Mouse (Mus musculus): ENCODE data around the gene Cd34. TPM values are rescaled to one million over a fixed set of nuclear protein-coding genes. Genes with fewer than 3 reads are reported as not detected.

Cd34 gene
- total and polyA plus RNA-seq, 3 experiments: 0.14 TPM; not detected in 2

DNA sequence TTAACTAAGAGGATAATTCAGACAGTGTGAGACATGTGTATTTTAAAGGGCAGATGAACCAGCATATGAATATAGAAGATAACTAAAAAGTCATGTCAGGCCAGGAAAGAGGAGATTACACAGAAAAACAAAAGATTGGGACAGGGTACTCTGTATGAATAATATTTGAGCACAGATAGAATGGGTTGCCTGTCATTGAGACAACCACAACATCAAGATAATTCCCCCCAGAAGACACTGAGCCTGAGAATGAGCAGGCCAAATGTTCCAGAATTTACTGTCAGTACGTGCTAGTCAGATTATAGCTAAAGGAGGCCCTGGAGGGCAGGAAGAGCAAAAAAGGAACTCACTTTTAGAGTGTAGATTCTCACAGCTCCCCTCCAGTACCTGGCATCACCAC, 3.3 kb upstream of the Cd34 start:
- peak; percentile 93 for DNase-seq (ENCODE audit: low read depth, low spot score)
- no peaks in the 10 kb centered on the region for H3K79me2 ChIP-seq (ENCODE audit: control insufficient read depth, insufficient read depth, low read length, poor library complexity)
- H3K4me1 ChIP-seq (ENCODE audit: control insufficient read depth in 1 of 2, insufficient read depth in 2 of 2, low read length in 2 of 2): peaks cover 12 to 17% of the 10 kb centered on the region in 2 experiments
- peaks cover 0 to 17% of the 10 kb centered on the region in 2 experiments; a peak in 2 of 4 replicates for H3K36me3 ChIP-seq (ENCODE audit: control insufficient read depth in 1 of 2, insufficient read depth in 2 of 2, low read length in 2 of 2)
- no peaks in the 10 kb centered on the region for H3K9me3 ChIP-seq (replicated peaks; ENCODE audit: insufficient read depth, low read length)
- peak overlapping the region; percentile 7; the same call in 1 of the 2 replicates for H3K27ac ChIP-seq (ENCODE audit: control insufficient read depth, low read depth, low read length)
- no peak overlapping the region for H3K9ac ChIP-seq (ENCODE audit: control insufficient read depth, low read depth, low read length, poor library complexity, severe bottlenecking)
- H3K4me3 ChIP-seq (ENCODE audit: control insufficient read depth in 1 of 2, insufficient read depth in 1 of 2, low read depth in 2 of 2, low read length in 2 of 2): peak overlapping the region in 1 of 2 experiments; percentile 8; a peak in 1 of 4 replicates
- no peaks in the 10 kb centered on the region for H3K27me3 ChIP-seq (ENCODE audit: control insufficient read depth in 1 of 2, insufficient read depth in 2 of 2, low read length in 2 of 2)
- TF ChIP-seq ZMIZ1 (IDR thresholded peaks at IDR 0.05; ENCODE audit: low read depth, low read length) (no peak), POLR2AphosphoS5 (IDR thresholded peaks at IDR 0.05; ENCODE audit: borderline replicate concordance, low read depth, low read length) (no peak), HCFC1 (IDR thresholded peaks at IDR 0.05; ENCODE audit: low read depth, low read length) (peak; percentile 65; the same call in 1 of the 2 replicates), TBP (IDR thresholded peaks at IDR 0.05; ENCODE audit: low read depth, low read length) (peak; percentile 63), POLR2AphosphoS2 (IDR thresholded peaks at IDR 0.05; ENCODE audit: low read length) (no peak), USF1 (IDR thresholded peaks at IDR 0.05; ENCODE audit: low read depth, low read length) (no peak), MYC (IDR thresholded peaks at IDR 0.05; ENCODE audit: low read depth, low read length) (peak; percentile 73; the same call in 1 of the 2 replicates), E2F4 (IDR thresholded peaks at IDR 0.05; ENCODE audit: borderline replicate concordance, low read depth, low read length) (no peak), KAT2A (conservative IDR thresholded peaks at IDR 0.05; ENCODE audit: low read depth, low read length) (no peak), JUND (IDR thresholded peaks at IDR 0.05; ENCODE audit: low read depth, low read length) (0 out of 2 replicates have a peak, but pooled peaks have one; percentile 23), TAL1 (IDR thresholded peaks at IDR 0.05; ENCODE audit: low read length) (peak; percentile 61), RAD21 (IDR thresholded peaks at IDR 0.05; ENCODE audit: low read depth, low read length) (no peak), MAX (IDR thresholded peaks at IDR 0.05; ENCODE audit: low read length) (peak; percentile 55; the same call in 1 of the 2 replicates), CTCF (IDR thresholded peaks at IDR 0.05 in 2 of 3, conservative IDR thresholded peaks at IDR 0.05 in 1 of 3; ENCODE audit: control insufficient read depth in 1 of 3, insufficient read depth in 1 of 3, low read depth in 2 of 3, low read length in 3 of 3, poor library complexity in 1 of 3, severe bottlenecking in 1 of 3) (no peak), POLR2A (IDR thresholded peaks at IDR 0.05; ENCODE audit: control insufficient read depth in 1 of 2, insufficient read depth in 1 of 2, low read depth in 1 of 2, low read length in 2 of 2, poor library complexity in 1 of 2) (no peak), UBTF (IDR thresholded peaks at IDR 0.05; ENCODE audit: borderline replicate concordance, insufficient read depth, low read depth, low read length) (no peak), CHD2 (IDR thresholded peaks at IDR 0.05; ENCODE audit: low read length) (no peak; the same call in 1 of the 2 replicates), NELFE (IDR thresholded peaks at IDR 0.05; ENCODE audit: low read depth, low read length) (no peak), ETS1 (IDR thresholded peaks at IDR 0.05; ENCODE audit: low read depth, low read length) (peak; percentile 97), MAZ (IDR thresholded peaks at IDR 0.05; ENCODE audit: low read depth, low read length) (peak; percentile 84), ZC3H11A (IDR thresholded peaks at IDR 0.05; ENCODE audit: low read depth, low read length) (peak; percentile 11; the same call in 1 of the 2 replicates), EP300 (IDR thresholded peaks at IDR 0.05; ENCODE audit: low read depth in 1 of 2, low read length in 2 of 2) (peak; percentile 95 to 96), SMC3 (IDR thresholded peaks at IDR 0.05; ENCODE audit: low read depth, low read length) (no peak), GATA1 (IDR thresholded peaks at IDR 0.05; ENCODE audit: low read depth, low read length) (peak; percentile 97), ZNF384 (IDR thresholded peaks at IDR 0.05; ENCODE audit: low read depth, low read length) (peak; percentile 56; the same call in 1 of the 2 replicates), BHLHE40 (IDR thresholded peaks at IDR 0.05; ENCODE audit: borderline replicate concordance, low read depth, low read length) (peak; percentile 83), NRF1 (IDR thresholded peaks at IDR 0.05; ENCODE audit: insufficient read depth, low read depth, low read length, poor library complexity, severe bottlenecking) (0 out of 2 replicates have a peak, but pooled peaks have one; percentile 19), ELF1 (IDR thresholded peaks at IDR 0.05; ENCODE audit: low read depth, low read length) (peak; percentile 66), SIN3A (IDR thresholded peaks at IDR 0.05; ENCODE audit: low read length) (peak; percentile 92), RCOR1 (IDR thresholded peaks at IDR 0.05; ENCODE audit: low read depth, low read length) (peak; percentile 99), GABPA (IDR thresholded peaks at IDR 0.05; ENCODE audit: low read depth, low read length) (no peak), CHD1 (IDR thresholded peaks at IDR 0.05; ENCODE audit: low read depth, low read length) (0 out of 2 replicates have a peak, but pooled peaks have one; percentile 38), ZKSCAN1 (IDR thresholded peaks at IDR 0.05; ENCODE audit: low read depth, low read length) (0 out of 2 replicates have a peak, but pooled peaks have one; percentile 23), MEF2A (IDR thresholded peaks at IDR 0.05; ENCODE audit: extremely low read depth, insufficient replicate concordance, low read depth, low read length, poor library complexity, severe bottlenecking) (no peak), TCF12 (IDR thresholded peaks at IDR 0.05; ENCODE audit: low read depth, low read length) (peak; percentile 93), MAFK (IDR thresholded peaks at IDR 0.05; ENCODE audit: borderline replicate concordance, low read depth, low read length) (peak; percentile 86; the same call in 1 of the 2 replicates)

Data from MEL (cell line).